Mouse (Mus musculus): ENCODE measurements around the gene Fndc4.

GRCm38 (mm10) chr5:31324085-31324484 lies 28.2 kb upstream of the Fndc4 start:
- TF ChIP-seq CTCF (conservative IDR thresholded peaks at IDR 0.05; ENCODE audit: low read length), result no peak
- no peak for TF ChIP-seq POU5F1 (IDR thresholded peaks at IDR 0.05; ENCODE audit: borderline replicate concordance, low read length)
